Mouse (Mus musculus): ENCODE results near the gene Fbp1. TPM values are rescaled to one million over a fixed set of nuclear protein-coding genes. Genes with fewer than 3 reads are reported as not detected.

The Fbp1 gene
- 1 to 10 TPM; 2.3 to 3.0 TPM for total RNA-seq (2023)

DNA sequence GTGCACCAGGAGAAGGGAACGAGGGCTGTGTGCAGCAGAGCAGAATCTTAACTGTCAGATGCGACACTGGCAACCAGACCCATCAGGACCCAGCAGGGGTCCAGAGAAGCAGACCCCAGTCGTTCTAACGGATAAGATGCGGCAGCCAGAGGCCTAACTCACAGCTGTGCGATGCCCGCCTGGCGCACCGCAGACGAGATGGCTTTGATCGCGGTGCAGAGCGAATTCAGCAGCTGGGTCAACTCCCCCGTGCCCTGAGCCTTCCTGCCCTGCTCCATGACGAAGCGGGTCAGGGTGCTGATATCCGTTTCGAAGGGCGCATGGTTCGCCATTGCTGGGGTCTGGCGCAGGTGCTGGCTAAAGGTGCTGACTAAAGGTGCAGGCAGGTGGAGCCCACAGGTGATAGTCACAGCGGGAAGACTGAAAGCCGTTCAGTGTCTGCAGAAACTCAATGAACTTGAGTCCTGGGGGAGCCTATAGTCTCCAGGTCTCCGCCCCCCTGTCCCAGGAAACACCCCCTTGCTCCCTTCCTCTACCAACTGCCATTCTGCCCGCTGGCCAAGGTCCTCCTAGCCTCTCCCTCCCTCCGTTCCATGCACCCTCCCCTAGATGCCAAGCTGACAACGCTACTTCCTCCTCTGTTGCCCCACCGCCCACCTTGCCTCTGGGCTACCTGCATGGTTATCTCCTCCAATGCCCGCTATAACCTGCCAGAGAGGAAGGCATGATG lies at the start of gene Fbp1:
TSS of gene Fbp1 (minus strand) at position 571 of the 730 bp plus-strand sequence.

DNA sequence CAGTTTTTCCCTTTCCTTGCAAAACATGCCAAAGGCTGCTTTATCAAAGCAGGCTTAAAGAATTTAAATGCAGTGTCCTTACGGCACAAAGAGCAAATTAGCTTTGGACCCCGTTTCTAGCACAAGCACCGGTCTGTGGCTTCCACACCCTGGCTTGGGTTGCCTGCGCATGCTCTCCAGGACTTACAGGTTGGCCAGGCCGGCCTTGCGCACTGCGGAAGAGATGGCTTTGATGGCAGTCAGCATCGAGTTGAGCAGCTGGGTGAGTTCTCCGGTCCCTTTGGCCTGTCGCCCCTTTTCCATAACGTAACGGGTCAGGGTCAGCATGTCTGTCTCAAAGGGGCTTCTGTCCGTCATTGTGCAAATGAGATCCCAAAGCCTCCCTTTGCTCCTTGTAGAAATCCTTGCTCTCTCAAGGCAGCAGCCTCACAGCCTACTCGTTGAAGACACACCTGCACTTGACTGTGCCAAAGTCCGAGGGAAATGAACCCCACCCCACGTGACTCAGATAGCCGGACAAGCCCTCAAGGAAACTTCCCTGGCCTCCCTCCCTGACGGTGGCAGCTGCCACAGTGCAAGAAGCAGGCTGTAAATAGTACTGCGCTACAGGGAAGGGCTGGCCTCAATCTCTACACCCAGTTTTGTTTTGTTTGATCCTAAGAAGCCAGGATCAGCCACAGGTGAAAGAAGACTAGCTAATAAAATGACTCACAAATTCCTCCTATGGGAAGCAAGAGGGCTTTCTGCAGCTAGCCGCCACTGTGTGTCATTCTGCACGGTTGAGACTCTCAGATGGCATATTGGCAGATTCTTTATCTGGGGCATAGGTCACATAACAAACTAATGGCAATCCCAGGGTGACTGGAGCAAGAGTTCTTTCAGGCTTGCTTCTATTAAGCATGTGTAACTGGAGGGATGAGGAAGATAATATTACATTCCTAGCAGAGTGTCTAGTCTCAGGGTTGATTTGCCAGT lies 29.9 kb downstream of the Fbp1 start, which contains the start of gene Fbp2:
TSS of gene Fbp2 (minus strand) at position 482 of the 975 bp plus-strand sequence.

Other genes starting within 250 kb of the Fbp1 start
- gene Platr25, start 127.6 kb downstream of the Fbp1 start, total RNA-seq (2023): 1 to 10 TPM; 6.3 to 8.4 TPM
- 1 to 10 TPM; 1.4 to 2.1 TPM for gene Gm5141, start 102.5 kb downstream of the Fbp1 start, total RNA-seq (2023)
- gene Fbp2, start 29.9 kb downstream of the Fbp1 start, total RNA-seq (2023): not detected
- 10 to 100 TPM; 17.9 to 29.4 TPM for gene 2010111I01Rik, start 76.6 kb upstream of the Fbp1 start, total RNA-seq (2023)